Mouse (Mus musculus): ENCODE measurements around the gene Bahcc1.

The Bahcc1 gene

DNA sequence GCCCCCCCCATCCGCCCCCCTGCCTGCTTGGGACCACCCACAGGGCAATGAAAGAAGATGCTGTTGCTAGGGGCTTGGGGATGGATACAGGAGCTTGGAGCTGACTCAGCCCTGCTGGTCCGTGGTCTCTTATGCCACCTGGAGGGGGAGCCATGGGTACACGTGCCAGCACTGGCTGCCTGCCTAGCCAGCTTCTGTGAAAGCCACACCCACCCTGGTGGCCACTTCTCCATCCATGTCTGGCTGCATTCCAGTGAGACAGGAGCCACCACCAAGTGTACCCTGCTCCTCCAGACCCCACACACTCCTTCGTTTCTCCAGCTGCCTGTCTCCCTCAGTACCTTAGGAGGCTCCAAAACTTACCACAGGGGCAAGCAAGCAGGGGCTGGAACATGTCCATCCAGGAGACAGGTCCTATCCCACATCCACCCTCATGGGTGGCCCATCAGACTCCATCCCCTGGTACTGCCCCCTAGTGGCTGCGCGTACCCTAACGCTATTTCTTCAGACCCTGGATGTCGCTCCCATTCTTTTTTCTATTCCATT is 29.7 kb downstream of the Bahcc1 start:
- peak; percentile 95 for DNase-seq

DNA sequence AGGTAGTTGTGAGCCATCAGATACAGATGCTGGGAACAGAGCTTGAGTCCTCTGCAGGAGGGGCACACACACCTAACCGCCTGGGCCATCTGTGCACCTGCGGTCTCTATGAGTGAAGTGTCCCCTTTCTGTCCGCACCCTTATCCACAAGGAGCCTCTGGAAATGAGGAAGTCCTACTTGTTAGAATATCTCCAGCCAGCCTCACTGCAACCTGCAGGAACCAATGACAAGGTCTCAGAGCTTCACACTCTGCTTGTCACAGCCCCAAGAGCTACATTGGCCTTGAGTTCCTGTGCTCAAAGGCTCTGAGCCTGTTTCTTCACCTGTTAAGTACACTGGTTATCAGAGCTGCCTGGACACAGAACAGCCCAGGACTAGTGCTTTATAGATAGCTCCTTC is 30.4 kb downstream of the Bahcc1 start:
- no peak for DNase-seq

DNA sequence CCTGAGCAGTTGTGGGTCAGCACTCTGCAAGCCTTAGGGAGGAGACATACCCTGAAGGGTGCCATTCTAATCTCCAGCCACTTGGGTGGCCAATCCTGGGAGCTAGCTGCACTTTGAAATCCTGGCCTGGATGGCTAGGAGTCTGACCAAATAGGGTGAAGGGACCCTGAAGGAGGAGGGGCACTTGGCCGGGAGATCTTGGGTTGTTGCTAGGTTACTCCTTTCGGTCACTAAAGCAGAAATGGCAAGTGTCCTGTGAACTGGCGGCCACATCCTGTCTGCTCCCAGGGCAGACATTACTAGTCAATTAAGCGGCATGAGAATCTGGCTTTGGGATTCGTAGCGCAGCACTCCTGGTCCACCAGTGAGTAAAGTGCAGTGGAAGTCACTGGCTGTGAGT is 31.3 kb downstream of the Bahcc1 start:
- DNase-seq: no peak

GRCm38 (mm10) chr11:120265458-120265857 is 32.7 kb downstream of the Bahcc1 start:
- DNase-seq: no peak

DNA sequence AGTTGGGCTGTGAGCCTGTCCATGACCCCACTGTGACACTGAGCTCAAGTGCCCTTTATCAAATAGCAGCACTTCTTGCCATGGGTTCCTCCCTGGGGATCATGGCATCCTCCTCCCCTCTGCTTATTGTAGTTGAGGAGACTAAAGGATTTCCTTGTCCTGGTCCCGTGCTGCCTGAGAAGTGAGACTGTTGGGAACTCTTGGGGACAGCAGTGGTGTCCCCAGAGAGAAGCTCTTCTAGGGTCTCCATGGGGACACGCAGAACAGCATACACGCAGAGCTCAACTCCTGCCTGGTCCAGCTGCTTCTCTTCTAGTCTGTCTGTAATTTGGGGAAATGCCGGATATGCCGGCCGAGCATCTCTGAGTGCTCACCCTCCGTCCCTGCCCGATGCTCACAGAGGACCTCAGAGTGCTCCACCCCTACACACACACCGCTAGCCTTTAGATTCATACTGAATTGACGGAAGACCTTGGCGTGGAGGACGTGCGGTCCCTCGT is 33.6 kb downstream of the Bahcc1 start:
- DNase-seq: no peak

DNA sequence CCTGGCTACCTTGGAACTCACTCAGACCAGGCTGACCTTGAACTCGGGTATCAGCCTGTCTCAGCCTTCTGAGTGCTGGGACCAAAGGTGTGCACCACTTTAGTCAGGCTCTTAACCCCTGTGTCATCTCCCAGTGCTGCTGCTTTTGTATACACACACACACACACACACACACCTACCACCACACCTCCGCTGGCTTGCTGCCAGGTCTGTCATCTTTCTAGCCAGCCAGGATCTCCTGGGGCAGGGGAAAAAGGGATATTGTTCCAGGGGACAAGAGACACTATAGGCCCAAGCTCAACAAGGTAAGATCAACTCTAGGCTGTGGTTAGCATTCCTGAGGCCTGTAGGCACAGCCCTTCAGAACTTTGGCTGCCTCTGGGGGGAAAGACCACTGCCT is 34.5 kb downstream of the Bahcc1 start:
- no peak for DNase-seq

GRCm38 (mm10) chr11:120267676-120268075 is 34.9 kb downstream of the Bahcc1 start:
- DNase-seq: no peak

DNA sequence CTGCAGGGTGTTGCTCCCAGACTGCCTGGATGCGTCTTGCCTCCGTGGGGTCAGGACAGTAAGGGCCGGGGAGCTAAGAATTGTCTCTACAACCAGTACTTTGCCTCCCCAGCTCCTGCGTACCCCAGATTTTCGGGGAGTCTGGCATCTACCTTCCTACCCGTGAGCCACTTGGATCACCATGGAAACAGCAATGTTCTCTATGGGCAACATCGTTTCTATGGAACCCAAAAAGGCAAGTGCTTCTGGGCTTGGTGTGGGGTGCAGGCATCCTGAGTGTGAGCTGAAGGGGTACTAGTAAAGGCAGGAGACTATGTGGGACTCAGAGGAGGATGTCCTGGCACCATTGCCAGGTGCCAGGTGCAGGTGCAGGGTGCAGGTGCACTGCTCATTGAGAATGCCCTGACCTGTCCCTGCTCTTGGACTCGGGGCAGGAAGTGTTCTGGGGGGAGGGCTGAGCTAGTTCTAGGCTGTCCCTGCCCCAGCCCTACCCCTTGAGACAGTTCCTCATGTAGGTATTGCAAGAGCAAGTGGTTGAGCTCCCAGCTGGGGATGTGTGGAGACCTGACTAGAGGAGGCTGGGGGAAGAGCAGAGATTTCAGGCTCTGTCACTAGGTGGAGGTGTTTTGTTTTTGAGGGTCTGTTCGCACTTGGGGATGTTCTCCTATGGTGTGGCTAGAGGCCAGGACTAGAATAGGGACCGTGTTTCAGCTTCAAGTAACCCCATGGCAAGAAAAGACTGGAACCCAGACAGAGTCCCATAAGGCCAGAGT is 35.6 kb downstream of the Bahcc1 start:
- no peak for DNase-seq

DNA sequence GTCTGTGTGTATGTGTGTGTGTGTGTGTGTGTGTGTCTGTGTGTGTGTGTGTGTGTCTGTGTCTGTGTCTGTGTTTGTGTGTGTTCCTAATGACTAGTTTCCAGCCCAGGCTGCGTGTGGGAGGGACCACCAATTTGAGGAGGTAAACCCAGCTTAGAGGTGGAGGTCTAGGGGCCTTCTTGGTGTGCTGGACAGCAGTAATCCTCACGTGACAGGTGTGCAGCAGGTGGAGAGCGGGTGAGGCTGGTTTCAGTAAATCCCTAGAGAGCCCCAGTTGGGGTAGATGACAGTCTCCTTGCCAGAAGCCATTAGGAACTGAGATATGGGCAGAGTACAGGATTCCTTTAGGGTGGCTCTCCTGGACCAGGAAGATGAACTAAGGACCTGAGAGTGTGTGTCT is 36.3 kb downstream of the Bahcc1 start:
- no peak for DNase-seq

- peak; percentile 60 for DNase-seq
Observed at GRCm38 (mm10) chr11:120269498-120270104, 36.9 kb downstream of the Bahcc1 start.

DNA sequence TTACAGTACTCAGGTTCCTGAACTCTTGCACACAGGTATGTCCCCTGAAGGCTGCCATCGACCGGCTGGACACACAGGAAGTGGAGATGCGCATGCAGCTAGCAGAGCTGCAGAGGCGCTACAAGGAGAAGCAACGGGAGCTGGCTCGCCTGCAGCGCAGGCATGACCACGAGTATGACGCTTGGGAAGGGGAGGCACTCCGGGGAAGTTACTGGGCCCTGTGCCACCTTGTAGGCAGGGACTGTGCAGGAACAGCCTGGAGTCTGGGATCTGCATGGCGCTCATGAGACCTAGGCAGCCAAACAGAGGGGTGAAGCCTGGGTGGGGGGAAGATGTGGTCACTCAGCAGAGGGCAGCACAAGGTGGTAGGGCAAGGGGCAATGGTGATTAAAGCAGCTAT is 46.6 kb downstream of the Bahcc1 start:
- peak; percentile 57 for DNase-seq

- DNase-seq: peak; percentile 74
Observed at GRCm38 (mm10) chr11:120280281-120280773, 47.6 kb downstream of the Bahcc1 start.

DNA sequence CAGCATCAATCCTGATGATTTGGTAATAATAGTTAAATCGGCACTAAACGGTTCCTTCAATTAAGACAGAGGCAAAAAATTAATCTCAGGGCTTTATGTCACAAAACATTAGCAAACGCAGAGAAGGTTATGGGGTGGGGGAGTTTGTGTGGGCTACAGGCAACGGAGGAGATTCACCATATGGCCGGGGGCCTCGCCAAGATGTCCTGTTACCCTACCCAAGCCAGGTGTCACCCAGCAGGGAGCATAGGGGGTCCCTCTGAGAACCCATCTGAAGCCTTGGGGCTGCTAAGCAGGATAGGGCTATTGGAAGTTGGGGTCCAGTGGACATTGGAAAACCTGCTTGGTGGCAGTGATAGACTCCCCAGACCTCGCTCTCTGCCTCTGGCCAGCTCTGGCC is 48.0 kb downstream of the Bahcc1 start:
- no peak for DNase-seq

- no peak for DNase-seq
Observed at GRCm38 (mm10) chr11:120281197-120281596, 48.5 kb downstream of the Bahcc1 start.

DNA sequence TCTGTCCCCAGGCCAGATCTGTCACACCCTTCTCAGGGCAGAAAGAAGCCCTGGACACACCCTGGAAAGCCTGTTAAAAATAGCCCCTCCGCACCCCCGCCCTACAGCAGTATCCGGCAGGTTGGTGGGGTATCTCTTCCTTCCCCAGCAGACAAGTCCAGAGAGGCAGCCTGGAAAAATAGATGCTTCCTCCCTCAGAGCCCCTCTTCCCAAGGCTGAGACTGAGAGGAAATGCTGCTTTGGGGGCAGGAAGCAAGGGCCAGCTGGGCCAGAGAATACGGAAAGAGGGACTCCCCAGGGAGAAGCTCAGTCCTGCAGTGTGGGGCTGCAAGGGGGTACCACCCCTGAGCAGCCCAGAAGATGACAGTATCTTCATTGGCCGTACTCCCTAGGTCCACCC is 50.8 kb downstream of the Bahcc1 start:
- peak; percentile 58 for DNase-seq

DNA sequence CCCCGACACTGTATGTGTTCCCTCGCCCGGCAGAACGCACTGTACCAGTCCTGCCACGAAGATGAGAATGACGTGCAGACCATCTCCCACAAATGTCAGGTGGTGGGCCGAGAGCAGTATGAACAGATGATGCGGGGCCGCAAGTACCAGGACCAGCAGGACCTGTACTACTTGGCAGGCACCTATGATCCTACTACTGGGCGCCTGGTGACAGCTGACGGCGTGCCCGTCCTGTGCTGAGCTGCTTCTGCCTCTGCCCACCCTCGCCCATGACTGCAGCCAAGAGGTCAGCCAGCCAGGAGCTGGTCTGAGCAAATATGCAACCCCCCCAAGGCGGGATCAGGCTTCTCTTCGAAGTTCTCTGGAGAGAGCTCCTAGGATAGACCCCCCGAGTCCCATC is 56.9 kb downstream of the Bahcc1 start:
- DNase-seq: no peak

DNA sequence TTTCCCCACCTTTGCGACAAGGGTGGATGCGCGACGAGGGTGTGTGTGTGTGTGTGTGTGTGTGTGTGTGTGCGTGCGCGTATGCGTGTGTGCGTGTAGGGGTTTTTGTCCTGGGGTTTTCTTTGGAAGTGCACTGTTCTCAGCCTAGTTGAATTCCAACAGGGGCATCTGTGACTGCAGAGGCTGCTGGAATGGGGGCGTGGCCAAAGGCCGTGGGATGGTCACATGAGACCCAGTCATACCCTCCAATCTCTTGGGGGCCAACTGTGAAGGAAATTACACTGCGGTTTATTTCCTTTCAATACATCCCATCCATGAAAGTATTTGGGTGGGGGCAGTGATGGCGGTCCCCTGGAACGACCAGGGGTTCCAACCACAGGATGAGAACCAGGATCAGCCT is 57.5 kb downstream of the Bahcc1 start:
- no peak for DNase-seq

DNA sequence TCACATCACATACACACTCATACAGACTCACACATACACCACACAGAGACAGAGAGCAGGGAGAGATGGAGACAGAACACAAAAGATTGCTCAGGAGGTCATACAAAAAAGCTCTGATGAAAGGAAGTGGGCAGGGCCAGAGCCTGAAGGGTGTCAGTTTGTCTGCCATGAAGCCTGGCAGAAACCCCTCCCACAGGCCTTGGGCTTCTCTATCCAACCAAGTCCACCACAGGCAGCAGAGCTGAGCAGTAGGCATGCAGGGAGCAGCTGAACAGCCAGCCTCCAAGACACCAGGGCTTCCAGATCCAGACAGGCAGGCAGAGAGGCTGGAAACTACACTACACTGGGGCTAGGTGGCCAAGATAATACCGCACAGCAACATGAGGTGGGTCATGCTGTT is 61.0 kb downstream of the Bahcc1 start:
- no peak for DNase-seq

- DNase-seq: no peak
Observed at GRCm38 (mm10) chr11:120296305-120297144, 63.8 kb downstream of the Bahcc1 start.

DNA sequence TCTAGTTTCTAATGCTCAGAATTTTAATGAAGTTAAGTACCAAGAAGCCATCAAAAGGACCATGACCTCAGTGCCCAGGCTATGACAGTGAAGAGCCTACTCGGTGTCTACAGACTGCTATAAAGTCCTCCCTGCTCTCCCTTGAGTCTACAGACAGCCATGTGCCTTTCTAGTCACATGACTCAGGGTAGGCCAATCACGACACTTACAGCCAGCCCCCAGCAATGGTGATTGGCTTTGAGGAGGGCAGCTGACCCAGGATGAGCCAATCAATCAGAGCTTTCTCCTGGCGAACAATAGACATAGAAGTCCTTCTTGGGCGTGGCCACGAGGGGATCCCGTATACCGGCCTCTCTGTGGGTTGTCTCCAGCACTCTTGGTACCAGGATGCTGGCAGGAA is 65.0 kb downstream of the Bahcc1 start:
- no peak for DNase-seq

DNA sequence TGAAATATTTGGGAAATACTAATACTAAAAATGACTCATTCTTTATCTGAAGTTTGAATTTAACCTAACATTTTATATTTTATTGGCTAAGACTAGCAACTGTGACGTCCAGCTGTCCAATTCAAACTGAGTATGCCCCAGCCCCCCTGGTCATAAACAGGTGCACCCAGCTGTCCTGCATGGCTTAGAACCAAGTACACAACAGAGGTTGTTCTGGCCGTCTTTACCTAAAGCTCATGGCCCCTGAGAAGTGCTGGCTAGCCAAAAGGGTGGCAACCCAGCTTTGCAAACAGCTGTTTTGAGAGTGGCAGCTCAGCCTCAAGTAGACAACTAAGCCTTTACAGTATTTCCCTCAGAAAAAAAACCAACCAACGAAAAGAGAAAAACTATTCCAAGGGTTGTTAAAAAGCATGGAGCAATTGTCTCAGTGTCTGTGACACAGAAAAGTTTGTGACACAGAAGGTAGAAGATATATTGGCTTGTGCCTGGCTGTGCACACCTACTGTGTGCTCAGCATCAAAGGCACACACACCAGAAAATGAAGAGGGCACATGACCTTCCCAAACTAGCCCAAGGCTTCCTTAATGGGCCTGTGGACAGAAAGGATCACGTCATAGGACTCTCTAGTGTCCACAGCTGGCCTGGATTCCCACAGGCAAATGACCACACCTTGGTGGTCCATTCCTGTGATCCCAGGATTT is 65.8 kb downstream of the Bahcc1 start:
- no peak for DNase-seq

DNA sequence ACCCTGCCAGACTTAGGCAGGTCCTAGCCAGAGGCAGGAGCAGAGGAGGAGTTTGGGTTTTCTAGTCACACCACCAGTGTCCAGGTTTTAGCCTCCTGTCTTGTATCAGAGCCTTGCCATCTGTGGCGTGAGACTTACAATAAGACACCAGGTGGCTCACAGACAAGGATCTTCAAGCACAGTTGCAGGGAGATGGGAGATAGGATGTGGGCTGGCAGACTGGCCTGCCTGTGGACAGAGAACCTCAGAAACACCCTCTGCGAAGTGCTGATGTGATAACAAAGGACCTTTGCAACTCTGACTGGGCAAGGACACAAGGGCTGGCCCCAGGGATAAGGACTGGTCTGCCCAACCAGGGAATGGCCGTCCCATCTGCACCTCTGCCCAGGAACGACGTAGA is 66.7 kb downstream of the Bahcc1 start:
- no peak for DNase-seq

- no peak for DNase-seq
Observed at GRCm38 (mm10) chr11:120303119-120303518, 70.4 kb downstream of the Bahcc1 start.
